Mouse (Mus musculus) brain, embryonic 14.5 days (tissue): Measurements from ENCODE around the gene Ddias.

Source experiments
- CTCF ChIP-seq: fragments of 200-500 bp; IDR thresholded peaks from 2 replicates; pipeline ENCODE4 v1.5.1; 2012; ENCODE audit warnings: inconsistent platforms, mild to moderate bottlenecking, moderate library complexity, borderline replicate concordance; ENCODE audit not compliant: insufficient read depth, insufficient read length; ENCODE audit errors: extremely low read depth
- POLR2A ChIP-seq: fragments of 200-500 bp; IDR thresholded peaks from 2 replicates; pipeline ENCODE4 v1.6.1; 2012; ENCODE audit warnings: mild to moderate bottlenecking, inconsistent platforms, borderline replicate concordance; ENCODE audit not compliant: poor library complexity, insufficient read depth, insufficient read length, severe bottlenecking; ENCODE audit errors: extremely low read depth

- no peak for TF ChIP-seq POLR2A
- no peak for TF ChIP-seq CTCF
Observed at GRCm38 (mm10) chr7:92842254-92842653, 31.8 kb downstream of the Ddias start.
